Mouse (Mus musculus) kidney, embryonic 14.5 days (tissue): ENCODE data around the gene Hsp90ab1. TPM values are rescaled to one million over a fixed set of nuclear protein-coding genes. Genes with fewer than 3 reads are reported as not detected.

ENCODE experiments used
- ATAC-seq: fragments of 200-750 bp; cut with Nextera tagmentation; 2 replicates; pipeline ENCODE4 v1.8.0; 2017; ENCODE audit warnings: moderate number of reproducible peaks, mild to moderate bottlenecking, moderate TSS enrichment, moderate library complexity; ENCODE audit not compliant: low FRiP score, low TSS enrichment
- H3K27ac ChIP-seq: fragments of 300-500 bp; sonication (generic); 2 replicates; pipeline ENCODE4 v1.5.1; 2014; ENCODE audit warnings: low read depth, mild to moderate bottlenecking, low read length, moderate library complexity, mixed read lengths
- H3K27me3 ChIP-seq: fragments of 300-500 bp; sonication (generic); 2 replicates; pipeline ENCODE4 v1.6.1; 2014; ENCODE audit warnings: mild to moderate bottlenecking, low read length; ENCODE audit not compliant: control insufficient read depth, insufficient read depth
- H3K36me3 ChIP-seq: fragments of 300-500 bp; sonication (generic); 2 replicates; pipeline ENCODE4 v1.6.1; 2014; ENCODE audit warnings: low read length, mixed read lengths; ENCODE audit not compliant: control insufficient read depth, insufficient read depth
- H3K4me1 ChIP-seq: fragments of 300-500 bp; sonication (generic); 2 replicates; pipeline ENCODE4 v1.6.1; 2014; ENCODE audit warnings: low read length, mixed read lengths; ENCODE audit not compliant: control insufficient read depth, insufficient read depth
- H3K4me2 ChIP-seq: fragments of 300-500 bp; sonication (generic); replicated peaks from 2 replicates; pipeline ENCODE4 v1.6.1; 2014; ENCODE audit warnings: low read depth, mild to moderate bottlenecking, low read length
- H3K4me3 ChIP-seq: fragments of 300-500 bp; sonication (generic); 2 replicates; pipeline ENCODE4 v1.5.1; 2014; ENCODE audit warnings: mild to moderate bottlenecking, low read length
- H3K9ac ChIP-seq: fragments of 300-500 bp; sonication (generic); 2 replicates; pipeline ENCODE4 v1.6.1; 2014; ENCODE audit warnings: low read depth, mild to moderate bottlenecking, low read length, moderate library complexity
- H3K9me3 ChIP-seq: fragments of 300-500 bp; sonication (generic); 2 replicates; pipeline ENCODE4 v1.6.1; 2016; ENCODE audit warnings: low read length; ENCODE audit not compliant: control insufficient read depth
- WGBS: fragments of 180-500 bp; shearing (Covaris S2); extraction: QIAGEN DNeasy Blood & Tissue Kit; methylation state at CpG from one replicate; pipeline ENCODE4 v1.1.7; 2014; 5-methylcytosine and 5-hydroxymethylcytosine counted together
- polyA plus RNA-seq: library from polyadenylated mRNA; unstranded; fragments of >200 nt; fragmentation: Nextera tagmentation; extraction: Ambion mirVana; gene quantifications from 2 replicates; pipeline ENCODE4 v1.2.1, GENCODE M21; 2014

Gene Hsp90ab1
- polyA plus RNA-seq, 1 experiment from 2014 or later, result 1,961 TPM

- H3K27ac ChIP-seq, result no peak overlapping the region
- peaks cover 9% of the 10 kb centered on the region; the same call in 1 of the 2 replicates for H3K36me3 ChIP-seq
- 55% methylated on average over 8 of the region's 8 CpGs for WGBS
- H3K4me1 ChIP-seq, result peaks cover 51% of the 10 kb centered on the region
- no peak for ATAC-seq
- H3K9ac ChIP-seq, result peak overlapping the region; percentile 25; the same call in 1 of the 2 replicates
- H3K27me3 ChIP-seq, result peaks cover 3% of the 10 kb centered on the region; the same call in 1 of the 2 replicates
- peak overlapping the region; percentile 9 for H3K4me2 ChIP-seq
- H3K9me3 ChIP-seq, result no peaks in the 10 kb centered on the region
- H3K4me3 ChIP-seq, result peak overlapping the region; percentile 1; the same call in 1 of the 2 replicates
These were observed 19.7 kb upstream of the Hsp90ab1 start for GRCm38 (mm10) chr17:45592606-45593431.

GRCm38 (mm10) chr17:45591701-45592605 lies 18.9 kb upstream of the Hsp90ab1 start:
- no peak overlapping the region for H3K27ac ChIP-seq
- H3K36me3 ChIP-seq, result peaks cover 12% of the 10 kb centered on the region; the same call in 1 of the 2 replicates
- peak overlapping the region; percentile 9 for H3K4me2 ChIP-seq
- H3K4me1 ChIP-seq, result peaks cover 50% of the 10 kb centered on the region
- peaks cover 3% of the 10 kb centered on the region; the same call in 1 of the 2 replicates for H3K27me3 ChIP-seq
- peak overlapping the region; percentile 25; the same call in 1 of the 2 replicates for H3K9ac ChIP-seq
- no peak for ATAC-seq
- no peaks in the 10 kb centered on the region for H3K9me3 ChIP-seq
- H3K4me3 ChIP-seq, result no peak overlapping the region; the same call in 1 of the 2 replicates
- 46% methylated on average over 16 of the region's 16 CpGs for WGBS

- H3K27ac ChIP-seq, result no peak overlapping the region
- ATAC-seq, result no peak
- H3K4me2 ChIP-seq, result no peak overlapping the region
- H3K4me3 ChIP-seq, result no peak overlapping the region
- H3K9ac ChIP-seq, result no peak overlapping the region
- peaks cover 19% of the 10 kb centered on the region; the same call in 1 of the 2 replicates for H3K36me3 ChIP-seq
- H3K4me1 ChIP-seq, result peaks cover 42% of the 10 kb centered on the region
- 78% methylated on average over 6 of the region's 6 CpGs for WGBS
- 0 out of 2 replicates have a peak, but pooled peaks cover 5% of the 10 kb centered on the region for H3K9me3 ChIP-seq
- H3K27me3 ChIP-seq, result peaks cover 3% of the 10 kb centered on the region; the same call in 1 of the 2 replicates
These were observed 17.3 kb upstream of the Hsp90ab1 start for GRCm38 (mm10) chr17:45590410-45590809.

GRCm38 (mm10) chr17:45589844-45590243 lies 16.8 kb upstream of the Hsp90ab1 start:
- H3K4me1 ChIP-seq, result peaks cover 40% of the 10 kb centered on the region
- no peak overlapping the region for H3K27ac ChIP-seq
- H3K4me2 ChIP-seq, result no peak overlapping the region
- no peak overlapping the region for H3K9ac ChIP-seq
- peaks cover 19% of the 10 kb centered on the region; the same call in 1 of the 2 replicates for H3K36me3 ChIP-seq
- no peak for ATAC-seq
- H3K27me3 ChIP-seq, result peaks cover 3% of the 10 kb centered on the region; the same call in 1 of the 2 replicates
- 91% methylated on average over 8 of the region's 8 CpGs for WGBS
- 0 out of 2 replicates have a peak, but pooled peaks cover 5% of the 10 kb centered on the region for H3K9me3 ChIP-seq
- H3K4me3 ChIP-seq, result no peak overlapping the region

- WGBS, result 95% methylated on average over 7 of the region's 7 CpGs
- Histone ChIP-seq H3K27ac (no peak overlapping the region), H3K27me3 (peaks cover 3% of the 10 kb centered on the region; the same call in 1 of the 2 replicates), H3K9ac (no peak overlapping the region), H3K9me3 (0 out of 2 replicates have a peak, but pooled peaks cover 5% of the 10 kb centered on the region), H3K36me3 (peaks cover 19% of the 10 kb centered on the region; the same call in 1 of the 2 replicates), H3K4me1 (peaks cover 41% of the 10 kb centered on the region), H3K4me3 (no peak overlapping the region), H3K4me2 (no peak overlapping the region)
- no peak for ATAC-seq
These were observed 16.2 kb upstream of the Hsp90ab1 start for GRCm38 (mm10) chr17:45589236-45589635.

GRCm38 (mm10) chr17:45588370-45588769 lies 15.3 kb upstream of the Hsp90ab1 start:
- no peak for ATAC-seq
- Histone ChIP-seq H3K4me2 (no peak overlapping the region), H3K4me1 (peaks cover 39% of the 10 kb centered on the region), H3K36me3 (peaks cover 19% of the 10 kb centered on the region; the same call in 1 of the 2 replicates), H3K4me3 (no peak overlapping the region), H3K27ac (no peak overlapping the region), H3K27me3 (peaks cover 3% of the 10 kb centered on the region; the same call in 1 of the 2 replicates), H3K9me3 (0 out of 2 replicates have a peak, but pooled peaks cover 5% of the 10 kb centered on the region), H3K9ac (no peak overlapping the region)
- WGBS, result 88% methylated on average over 7 of the region's 7 CpGs

GRCm38 (mm10) chr17:45586449-45586837 lies 13.4 kb upstream of the Hsp90ab1 start:
- Histone ChIP-seq H3K9ac (no peak overlapping the region), H3K27ac (no peak overlapping the region), H3K4me3 (no peak overlapping the region), H3K36me3 (peaks cover 19% of the 10 kb centered on the region; the same call in 1 of the 2 replicates), H3K9me3 (0 out of 2 replicates have a peak, but pooled peaks cover 5% of the 10 kb centered on the region), H3K27me3 (no peaks in the 10 kb centered on the region), H3K4me1 (peaks cover 23% of the 10 kb centered on the region), H3K4me2 (no peak overlapping the region)
- 94% methylated on average over 3 of the region's 3 CpGs for WGBS
- ATAC-seq, result no peak

- H3K4me2 ChIP-seq, result no peak overlapping the region
- H3K9ac ChIP-seq, result no peak overlapping the region
- H3K36me3 ChIP-seq, result peaks cover 19% of the 10 kb centered on the region; the same call in 1 of the 2 replicates
- H3K27ac ChIP-seq, result peak overlapping the region; percentile 77
- no peak overlapping the region for H3K4me3 ChIP-seq
- H3K9me3 ChIP-seq, result 0 out of 2 replicates have a peak, but pooled peaks cover 5% of the 10 kb centered on the region
- WGBS, result 80% methylated on average over 23 of the region's 23 CpGs
- 0 out of 2 replicates have a peak, but pooled peaks have one; percentile 13 for ATAC-seq
- peaks cover 25% of the 10 kb centered on the region for H3K4me1 ChIP-seq
- no peaks in the 10 kb centered on the region for H3K27me3 ChIP-seq
These were observed 12.8 kb upstream of the Hsp90ab1 start for GRCm38 (mm10) chr17:45585725-45586448.
